Mouse (Mus musculus): Measurements from ENCODE around the gene Hoxa5. TPM values are rescaled to one million over a fixed set of nuclear protein-coding genes. Genes with fewer than 3 reads are reported as not detected.
A peak's percentile ranks its signal among the peaks of the same experiment; 100 is the strongest.

Gene Hoxa5
- total and polyA plus RNA-seq, 3 experiments: 0.83 to 4.1 (median 1.5) TPM

- H3K4me2 ChIP-seq (ENCODE audit: insufficient read depth, low read depth, poor library complexity, severe bottlenecking): no peak overlapping the region; the same call in 1 of the 2 replicates
- dilution Hi-C loops (cut with MboI; ENCODE audit: extremely low pct_ligation_motif_present, extremely low pct_unique_long_range_greater_than_20kb, low sequenced_read_pairs) (no loop called here), in situ Hi-C loops (cut with MboI; ENCODE audit: low pct_ligation_motif_present, low pct_unique_long_range_greater_than_20kb, low sequenced_read_pairs) (no loop called here)
- H3K9ac ChIP-seq (ENCODE audit: insufficient read depth, low read depth): no peak overlapping the region; the same call in 1 of the 2 replicates
- peaks cover 20% of the 10 kb centered on the region for H3K9me3 ChIP-seq (replicated peaks; ENCODE audit: low read length)
- DNase-seq (ENCODE audit: extremely low read depth): no peak
- TF ChIP-seq ZMIZ1 (IDR thresholded peaks at IDR 0.05; ENCODE audit: low read depth, low read length) (no peak), MYC (IDR thresholded peaks at IDR 0.05; ENCODE audit: low read depth, low read length) (no peak), RAD21 (IDR thresholded peaks at IDR 0.05; ENCODE audit: low read depth, low read length) (no peak), TBP (conservative IDR thresholded peaks at IDR 0.05; ENCODE audit: low read depth, low read length) (no peak), CTCF (conservative IDR thresholded peaks at IDR 0.05 in 1 of 2, IDR thresholded peaks at IDR 0.05 in 1 of 2; ENCODE audit: low read depth in 2 of 2, low read length in 2 of 2) (no peak), PAX5 (IDR thresholded peaks at IDR 0.05; ENCODE audit: low read length) (no peak), ELF1 (IDR thresholded peaks at IDR 0.05; ENCODE audit: low read depth, low read length) (no peak), POLR2A (IDR thresholded peaks at IDR 0.05; ENCODE audit: low read depth, low read length) (no peak), ZC3H11A (IDR thresholded peaks at IDR 0.05; ENCODE audit: low read depth, low read length) (no peak), MEF2A (IDR thresholded peaks at IDR 0.05; ENCODE audit: borderline replicate concordance, low read depth, low read length) (no peak), MAFK (IDR thresholded peaks at IDR 0.05; ENCODE audit: insufficient replicate concordance, low read length) (no peak), JUN (IDR thresholded peaks at IDR 0.05; ENCODE audit: insufficient read depth, low read depth, low read length) (no peak), E2F4 (IDR thresholded peaks at IDR 0.05; ENCODE audit: insufficient replicate concordance, low read depth, low read length) (no peak)
- H3K36me3 ChIP-seq (replicated peaks in 1 of 2; ENCODE audit: control insufficient read depth in 1 of 2, insufficient read depth in 1 of 2, low read length in 1 of 2): peaks cover under 1 to 28% of the 10 kb centered on the region in 2 experiments
- H3K27ac ChIP-seq (ENCODE audit: insufficient read depth, low read depth): no peak overlapping the region
- H3K79me2 ChIP-seq (replicated peaks; ENCODE audit: control insufficient read depth, extremely low read depth, insufficient read depth, poor library complexity, severe bottlenecking): no peaks in the 10 kb centered on the region
- peaks cover 0 to 12% of the 10 kb centered on the region in 2 experiments; a peak in 2 of 4 replicates for H3K4me1 ChIP-seq (ENCODE audit: control insufficient read depth in 1 of 2, insufficient read depth in 2 of 2)
- peak overlapping the region in 1 of 3 experiments; percentile 60 for H3K4me3 ChIP-seq (replicated peaks in 1 of 3; ENCODE audit: low read depth in 2 of 3, low read length in 2 of 3, poor library complexity in 1 of 3)
- H3K27me3 ChIP-seq (replicated peaks): no peaks in the 10 kb centered on the region
These were observed 34.6 kb upstream of the Hoxa5 start for GRCm38 (mm10) chr6:52238976-52239375.

- Histone ChIP-seq H3K27ac (ENCODE audit: insufficient read depth, low read depth) (no peak overlapping the region), H3K36me3 (replicated peaks in 1 of 2; ENCODE audit: control insufficient read depth in 1 of 2, insufficient read depth in 1 of 2, low read length in 1 of 2) (peaks cover 2 to 36% of the 10 kb centered on the region in 2 experiments), H3K4me2 (ENCODE audit: insufficient read depth, low read depth, poor library complexity, severe bottlenecking) (no peak overlapping the region), H3K4me3 (replicated peaks in 1 of 3; ENCODE audit: low read depth in 2 of 3, low read length in 2 of 3, poor library complexity in 1 of 3) (no peak overlapping the region), H3K9me3 (replicated peaks; ENCODE audit: low read length) (peaks cover 27% of the 10 kb centered on the region), H3K4me1 (ENCODE audit: control insufficient read depth in 1 of 2, insufficient read depth in 2 of 2) (peaks cover 0 to 12% of the 10 kb centered on the region in 2 experiments; a peak in 2 of 4 replicates), H3K9ac (ENCODE audit: insufficient read depth, low read depth) (no peak overlapping the region), H3K79me2 (replicated peaks; ENCODE audit: control insufficient read depth, extremely low read depth, insufficient read depth, poor library complexity, severe bottlenecking) (no peaks in the 10 kb centered on the region), H3K27me3 (replicated peaks) (no peaks in the 10 kb centered on the region)
- no peak for DNase-seq (ENCODE audit: extremely low read depth)
- TF ChIP-seq ETS1 (conservative IDR thresholded peaks at IDR 0.05; ENCODE audit: low read depth, low read length) (no peak), POLR2AphosphoS2 (IDR thresholded peaks at IDR 0.05; ENCODE audit: low read depth, low read length) (no peak), USF1 (IDR thresholded peaks at IDR 0.05; ENCODE audit: low read depth, low read length) (no peak), PAX5 (IDR thresholded peaks at IDR 0.05; ENCODE audit: low read length) (no peak), IRF4 (IDR thresholded peaks at IDR 0.05; ENCODE audit: low read depth, low read length) (no peak), NRF1 (IDR thresholded peaks at IDR 0.05; ENCODE audit: low read depth, low read length) (no peak), MAZ (IDR thresholded peaks at IDR 0.05; ENCODE audit: low read depth, low read length) (no peak), JUND (conservative IDR thresholded peaks at IDR 0.05; ENCODE audit: low read depth, low read length) (no peak), MEF2A (IDR thresholded peaks at IDR 0.05; ENCODE audit: borderline replicate concordance, low read depth, low read length) (no peak), E2F4 (IDR thresholded peaks at IDR 0.05; ENCODE audit: insufficient replicate concordance, low read depth, low read length) (no peak), NELFE (IDR thresholded peaks at IDR 0.05; ENCODE audit: low read depth, low read length) (no peak), GABPA (IDR thresholded peaks at IDR 0.05; ENCODE audit: insufficient replicate concordance, low read depth, low read length) (no peak), RCOR1 (conservative IDR thresholded peaks at IDR 0.05; ENCODE audit: low read depth, low read length) (no peak), ZKSCAN1 (IDR thresholded peaks at IDR 0.05; ENCODE audit: borderline replicate concordance, low read depth, low read length) (no peak), USF2 (conservative IDR thresholded peaks at IDR 0.05; ENCODE audit: low read depth, low read length) (no peak), SIN3A (IDR thresholded peaks at IDR 0.05; ENCODE audit: low read length) (no peak)
- in situ Hi-C loops (cut with MboI; ENCODE audit: low pct_ligation_motif_present, low pct_unique_long_range_greater_than_20kb, low sequenced_read_pairs) (no loop called here), dilution Hi-C loops (cut with MboI; ENCODE audit: extremely low pct_ligation_motif_present, extremely low pct_unique_long_range_greater_than_20kb, low sequenced_read_pairs) (no loop called here)
These were observed 33.8 kb upstream of the Hoxa5 start for GRCm38 (mm10) chr6:52238155-52238545.
